Mouse (Mus musculus) limb, embryonic 14.5 days (tissue): ENCODE measurements around the gene Dnase2b. TPM values are rescaled to one million over a fixed set of nuclear protein-coding genes. Genes with fewer than 3 reads are reported as not detected.

Experiments
- ATAC-seq: fragments of 200-750 bp; cut with Nextera tagmentation; 2 replicates; pipeline ENCODE4 v1.8.0; 2017; ENCODE audit warnings: low read depth, moderate number of reproducible peaks, moderate TSS enrichment; ENCODE audit not compliant: low FRiP score
- DNase-seq: peaks from one replicate; pipeline ENCODE4 v3.0.0-alpha.2; 2015; ENCODE audit warnings: low spot score
- H3K27ac ChIP-seq: fragments of 300-500 bp; sonication (generic); replicated peaks from 2 replicates; pipeline ENCODE4 v1.5.1; 2014; ENCODE audit warnings: low read depth, mild to moderate bottlenecking, low read length, moderate library complexity, mixed read lengths
- H3K27me3 ChIP-seq: fragments of 300-500 bp; sonication (generic); 2 replicates; pipeline ENCODE4 v1.6.1; 2014; ENCODE audit warnings: low read length, mixed read lengths; ENCODE audit not compliant: control insufficient read depth, insufficient read depth
- H3K36me3 ChIP-seq: fragments of 300-500 bp; sonication (generic); 2 replicates; pipeline ENCODE4 v1.6.1; 2014; ENCODE audit warnings: mild to moderate bottlenecking, low read length, moderate library complexity, mixed read lengths; ENCODE audit not compliant: control insufficient read depth, insufficient read depth
- H3K4me1 ChIP-seq: fragments of 300-500 bp; sonication (generic); 2 replicates; pipeline ENCODE4 v1.6.1; 2014; ENCODE audit warnings: antibody characterized with exemption, low read length, mixed read lengths; ENCODE audit not compliant: control insufficient read depth, insufficient read depth
- H3K4me2 ChIP-seq: fragments of 300-500 bp; sonication (generic); replicated peaks from 2 replicates; pipeline ENCODE4 v1.6.1; 2014; ENCODE audit warnings: low read depth, mild to moderate bottlenecking, low read length, moderate library complexity; ENCODE audit not compliant: severe bottlenecking
- H3K4me3 ChIP-seq: fragments of 300-500 bp; sonication (generic); replicated peaks from 2 replicates; pipeline ENCODE4 v1.5.1; 2014; ENCODE audit warnings: low read length
- H3K9ac ChIP-seq: fragments of 300-500 bp; sonication (generic); 2 replicates; pipeline ENCODE4 v1.6.1; 2014; ENCODE audit warnings: mild to moderate bottlenecking, low read depth, low read length, moderate library complexity; ENCODE audit not compliant: severe bottlenecking
- H3K9me3 ChIP-seq: fragments of 300-500 bp; sonication (generic); 2 replicates; pipeline ENCODE4 v1.6.1; 2016; ENCODE audit warnings: low read length; ENCODE audit not compliant: control insufficient read depth
- POLR2A ChIP-seq: fragments of 200-500 bp; IDR thresholded peaks from 2 replicates; pipeline ENCODE4 v1.8.0; 2012; ENCODE audit warnings: inconsistent platforms, mild to moderate bottlenecking, moderate library complexity, borderline replicate concordance; ENCODE audit not compliant: insufficient read depth, insufficient read length; ENCODE audit errors: extremely low read depth
- WGBS: fragments of 180-500 bp; shearing (Covaris S2); extraction: QIAGEN DNeasy Blood & Tissue Kit; methylation state at CpG from one replicate; pipeline ENCODE4 v1.1.7; 2014; 5-methylcytosine and 5-hydroxymethylcytosine counted together
- polyA plus RNA-seq, 2 experiments: library from polyadenylated mRNA; depleted of rRNA in 1 of 2; stranded (reverse) in 1 of 2; unstranded in 1 of 2; fragments of >200 nt; fragmentation: Nextera tagmentation in 1 of 2; extraction: Ambion mirVana in 1 of 2; gene quantifications; 2 replicates each; pipeline versions ENCODE4 v1.2.1 to v1.2.3; 2012 to 2014

Dnase2b gene
- polyA plus RNA-seq (2012; rRNA removed) (0.05 TPM in 1 of 2 replicates, not detected in the other), polyA plus RNA-seq (2014; fragmentation: Nextera tagmentation; extraction: Ambion mirVana) (0.10 TPM in 1 of 2 replicates, not detected in the other)

GRCm38 (mm10) chr3:146615496-146615895, at the start of gene Dnase2b:
Dnase2b (minus strand) TSS chr3:146615596.
- Histone ChIP-seq H3K36me3 (no peaks in the 10 kb centered on the region), H3K9ac (no peak within 1 kb of the TSS), H3K4me1 (no peaks in the 10 kb centered on the region), H3K27me3 (no peaks in the 10 kb centered on the region), H3K4me3 (no peak within 1 kb of the TSS), H3K4me2 (no peak within 1 kb of the TSS), H3K27ac (no peak within 1 kb of the TSS), H3K9me3 (no peaks in the 10 kb centered on the region)
- TF ChIP-seq POLR2A: no peak
- 94% methylated on average over 4 of the region's 4 CpGs for WGBS
- DNase-seq (no peak), ATAC-seq (no peak)

GRCm38 (mm10) chr3:146661907-146662306, 46.5 kb upstream of the Dnase2b start:
- TF ChIP-seq POLR2A: no peak
- no peak overlapping the region for H3K4me2 ChIP-seq
- no peak for ATAC-seq

GRCm38 (mm10) chr3:146661001-146661400, 45.6 kb upstream of the Dnase2b start:
- Histone ChIP-seq H3K4me2 (no peak overlapping the region), H3K27me3 (no peaks in the 10 kb centered on the region), H3K4me1 (no peaks in the 10 kb centered on the region), H3K9ac (no peak overlapping the region), H3K4me3 (no peak overlapping the region), H3K27ac (no peak overlapping the region), H3K9me3 (no peaks in the 10 kb centered on the region), H3K36me3 (no peaks in the 10 kb centered on the region)
- TF ChIP-seq POLR2A: no peak
- WGBS: 74% methylated on average over 6 of the region's 6 CpGs
- DNase-seq (no peak), ATAC-seq (no peak)

More at GRCm38 (mm10) chr3:146661907-146662306, 46.5 kb upstream of the Dnase2b start:
- Histone ChIP-seq H3K27ac (no peak overlapping the region), H3K4me1 (no peaks in the 10 kb centered on the region), H3K9ac (no peak overlapping the region), H3K36me3 (no peaks in the 10 kb centered on the region), H3K4me3 (no peak overlapping the region), H3K9me3 (no peaks in the 10 kb centered on the region), H3K27me3 (no peaks in the 10 kb centered on the region)
- no peak for DNase-seq
- WGBS: 82% methylated on average over 7 of the region's 7 CpGs

- H3K9ac ChIP-seq: no peak overlapping the region
- no peak overlapping the region for H3K4me3 ChIP-seq
- DNase-seq (no peak), ATAC-seq (no peak)
- H3K9me3 ChIP-seq: no peaks in the 10 kb centered on the region
- no peaks in the 10 kb centered on the region for H3K4me1 ChIP-seq
- 93% methylated on average over 5 of the region's 5 CpGs for WGBS
- H3K27ac ChIP-seq: no peak overlapping the region
- H3K36me3 ChIP-seq: no peaks in the 10 kb centered on the region
- TF ChIP-seq POLR2A: no peak
- H3K27me3 ChIP-seq: no peaks in the 10 kb centered on the region
- no peak overlapping the region for H3K4me2 ChIP-seq
Observed at GRCm38 (mm10) chr3:146659321-146659720, 43.9 kb upstream of the Dnase2b start.

GRCm38 (mm10) chr3:146658061-146658639, 42.8 kb upstream of the Dnase2b start:
- Histone ChIP-seq H3K27ac (no peak overlapping the region), H3K4me1 (no peaks in the 10 kb centered on the region), H3K27me3 (no peaks in the 10 kb centered on the region), H3K9ac (no peak overlapping the region), H3K9me3 (no peaks in the 10 kb centered on the region), H3K4me3 (no peak overlapping the region), H3K36me3 (no peaks in the 10 kb centered on the region), H3K4me2 (no peak overlapping the region)
- DNase-seq (no peak), ATAC-seq (no peak)
- WGBS: 89% methylated on average over 1 of the region's 1 CpGs
- TF ChIP-seq POLR2A: no peak
